Mouse (Mus musculus) brain, embryonic 18.5 days (tissue): ENCODE data around the gene Rbm42.

Experiments used
- DNase-seq: peaks from one replicate; pipeline ENCODE4 v3.0.0-alpha.2; 2012; ENCODE audit warnings: low read depth, low spot score

The Rbm42 gene

DNA sequence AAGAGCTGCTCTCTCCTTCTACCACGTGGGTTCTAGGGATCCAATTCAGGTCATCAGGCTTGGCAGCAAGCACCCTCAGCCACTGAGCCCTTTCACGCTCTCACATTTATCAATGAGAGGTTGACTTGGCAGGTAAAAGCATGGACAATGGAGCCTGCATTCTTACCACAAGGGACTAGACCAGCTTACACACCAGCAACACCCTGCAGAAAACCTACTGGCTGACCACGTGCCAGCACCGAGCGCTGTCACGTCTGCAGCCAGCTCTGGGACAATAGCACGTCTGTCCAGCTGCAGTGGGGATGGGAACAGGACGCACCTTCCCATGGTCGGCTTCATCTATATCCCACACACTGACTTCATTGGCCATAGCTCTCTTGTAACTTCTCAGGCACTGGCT, 31.5 kb downstream of the Rbm42 start:
- no peak for DNase-seq

DNA sequence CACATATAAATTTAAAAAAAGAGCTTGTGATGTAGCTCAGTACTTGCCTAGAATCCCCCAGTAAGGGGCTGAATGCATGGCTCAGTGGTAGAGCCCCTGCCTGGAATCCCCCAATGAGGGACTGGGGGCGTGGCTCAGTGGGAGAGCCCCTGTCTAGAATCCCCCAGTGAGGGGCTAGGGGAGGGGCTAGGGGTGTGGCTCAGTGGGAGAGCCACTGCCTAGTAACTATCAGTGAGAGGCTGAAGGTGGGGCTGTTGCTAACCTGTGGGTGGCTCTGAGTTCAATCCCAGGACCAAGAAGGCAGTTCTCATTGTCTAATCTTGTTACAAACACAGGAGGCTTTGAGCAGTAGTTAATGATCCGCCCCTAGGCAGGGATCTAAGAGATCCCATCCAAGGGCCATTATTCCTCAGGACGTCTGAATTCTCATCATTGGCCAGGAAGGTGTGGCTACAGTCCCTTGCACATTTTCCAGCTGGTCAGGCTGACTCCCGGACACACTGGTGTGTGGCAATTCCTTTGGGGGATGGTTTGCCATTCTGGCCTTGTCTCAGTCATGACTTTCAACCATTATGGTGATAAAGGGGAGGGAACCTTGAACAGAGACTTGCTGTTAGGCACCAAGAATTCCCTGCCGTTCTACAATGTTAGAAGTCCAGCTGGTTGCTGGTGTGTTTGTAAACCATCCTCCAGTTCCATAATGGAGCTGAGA, 34.9 kb downstream of the Rbm42 start:
- no peak for DNase-seq

DNA sequence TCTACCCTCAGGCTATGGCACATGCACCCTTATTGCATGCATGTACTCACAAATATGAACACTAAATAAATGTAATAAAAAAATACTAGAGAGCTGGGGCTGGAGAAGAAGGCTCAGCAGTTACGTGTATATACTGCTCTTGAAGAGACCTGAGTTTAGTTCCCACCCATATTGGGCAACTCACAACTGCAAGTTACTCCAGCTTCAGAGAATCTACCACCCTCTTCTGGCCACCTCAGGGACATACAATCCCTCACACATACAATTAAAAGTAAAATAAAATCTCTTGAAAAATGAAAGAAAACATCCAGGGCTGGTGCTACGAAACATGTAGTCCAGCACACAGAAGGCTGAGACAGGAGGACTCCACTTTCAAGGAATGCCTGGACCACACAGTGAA, 35.7 kb downstream of the Rbm42 start:
- DNase-seq: no peak

DNA sequence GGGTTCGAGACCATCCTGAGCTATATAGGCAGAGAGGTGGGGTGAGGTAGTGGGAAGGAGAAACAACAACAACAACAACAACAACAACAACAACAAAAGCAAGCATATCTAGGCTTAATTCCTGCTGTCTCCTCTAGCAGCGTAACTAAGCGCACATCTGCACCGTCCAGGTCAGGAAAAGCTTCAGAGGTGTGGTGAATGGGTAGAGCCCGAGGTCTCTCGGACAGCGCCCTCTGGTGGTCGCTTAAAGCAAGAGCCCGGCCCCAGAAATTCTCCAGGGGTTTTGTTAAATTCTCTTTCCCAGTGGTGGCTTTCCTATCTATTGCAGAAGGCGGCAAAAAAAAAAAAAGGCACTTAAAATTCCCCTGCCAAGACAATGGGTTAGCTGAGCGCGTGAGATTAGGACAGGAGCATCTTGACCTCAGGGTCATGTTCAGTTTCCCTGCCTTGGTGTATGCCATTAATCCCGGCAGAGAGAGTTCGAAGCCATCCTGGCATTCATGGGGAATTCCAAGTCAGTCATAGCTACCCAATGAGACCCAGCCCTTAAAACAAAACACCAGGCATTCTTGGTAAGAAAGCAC, 36.5 kb downstream of the Rbm42 start:
- no peak for DNase-seq

DNA sequence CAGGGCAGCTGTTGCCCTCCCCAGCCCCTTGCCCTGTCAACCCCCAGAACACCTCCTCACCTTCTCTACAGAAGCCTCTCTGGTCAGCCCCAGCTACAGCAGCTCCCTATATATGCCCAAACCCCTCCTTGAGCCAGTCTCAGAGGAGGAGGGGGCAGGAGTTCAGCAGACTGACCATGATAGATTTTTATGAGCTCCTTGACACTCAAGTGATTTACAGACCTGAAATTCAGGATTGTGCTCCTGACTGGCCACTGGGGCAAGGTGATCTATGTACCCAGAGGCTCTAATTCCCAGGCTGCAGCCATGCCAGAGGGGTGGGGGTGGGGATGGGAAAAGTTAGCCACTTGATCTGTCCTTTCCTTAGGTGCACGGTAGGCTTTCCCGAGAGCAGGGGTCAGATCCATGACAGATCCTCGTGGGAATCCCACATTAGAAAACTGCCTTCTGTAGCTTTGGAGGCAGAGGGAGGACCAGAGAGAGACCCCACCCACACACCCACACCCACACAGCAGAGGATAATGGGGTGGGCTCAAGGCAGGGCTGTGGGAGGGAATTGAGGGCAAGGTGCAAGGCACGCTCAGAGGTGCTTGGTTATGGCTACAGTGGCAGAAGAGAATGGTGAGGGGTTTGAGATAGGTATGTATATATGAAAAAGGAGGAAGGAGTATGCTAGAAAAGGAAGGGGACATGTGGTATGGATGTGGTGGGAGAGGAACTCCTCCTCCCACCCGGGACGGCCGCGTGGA, 37.3 kb downstream of the Rbm42 start, which contains the start of gene Upk1a:
TSS of gene Upk1a (minus strand) at position 194 of the 749 bp plus-strand sequence.
- no peak for DNase-seq

DNA sequence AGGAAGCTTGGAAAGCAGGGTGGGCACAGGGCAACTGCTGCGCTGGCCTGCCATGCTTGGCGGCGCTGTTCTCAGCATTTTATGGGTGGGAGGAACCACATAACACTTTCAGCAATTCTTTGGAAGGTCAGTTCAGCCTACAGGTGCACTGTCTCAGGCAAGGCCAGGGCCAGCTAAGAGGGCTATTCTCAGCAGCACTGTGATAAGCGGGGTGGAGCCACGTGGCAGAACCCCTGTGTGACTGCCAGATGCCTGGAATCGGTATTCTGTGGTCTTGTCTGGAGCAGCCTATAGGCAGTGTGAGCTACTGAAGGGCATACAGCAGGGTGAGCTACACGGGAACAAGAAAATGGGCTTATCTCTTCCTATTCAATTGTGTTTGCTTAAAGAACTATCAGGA, 40.1 kb downstream of the Rbm42 start:
- DNase-seq: no peak

DNA sequence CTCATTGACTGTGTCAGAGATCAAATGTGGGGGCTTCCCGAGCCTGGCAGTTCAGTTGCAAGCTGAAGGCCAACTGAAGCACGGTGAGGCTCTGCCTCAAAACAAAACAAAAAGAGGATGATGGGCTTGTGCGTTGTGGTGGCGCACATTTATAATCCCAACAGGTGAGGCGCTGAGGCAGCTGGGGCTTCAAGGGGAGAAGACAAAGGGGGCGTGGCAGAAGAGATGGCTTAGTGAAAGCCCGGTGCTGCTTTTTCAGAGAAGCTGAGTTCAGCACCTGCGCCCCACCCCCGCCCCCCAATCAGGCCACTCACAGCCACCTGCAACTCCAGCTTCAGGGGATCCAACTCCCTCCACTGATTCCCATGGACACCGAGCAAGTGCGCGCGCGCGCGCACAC, 41.6 kb downstream of the Rbm42 start:
- no peak for DNase-seq

DNA sequence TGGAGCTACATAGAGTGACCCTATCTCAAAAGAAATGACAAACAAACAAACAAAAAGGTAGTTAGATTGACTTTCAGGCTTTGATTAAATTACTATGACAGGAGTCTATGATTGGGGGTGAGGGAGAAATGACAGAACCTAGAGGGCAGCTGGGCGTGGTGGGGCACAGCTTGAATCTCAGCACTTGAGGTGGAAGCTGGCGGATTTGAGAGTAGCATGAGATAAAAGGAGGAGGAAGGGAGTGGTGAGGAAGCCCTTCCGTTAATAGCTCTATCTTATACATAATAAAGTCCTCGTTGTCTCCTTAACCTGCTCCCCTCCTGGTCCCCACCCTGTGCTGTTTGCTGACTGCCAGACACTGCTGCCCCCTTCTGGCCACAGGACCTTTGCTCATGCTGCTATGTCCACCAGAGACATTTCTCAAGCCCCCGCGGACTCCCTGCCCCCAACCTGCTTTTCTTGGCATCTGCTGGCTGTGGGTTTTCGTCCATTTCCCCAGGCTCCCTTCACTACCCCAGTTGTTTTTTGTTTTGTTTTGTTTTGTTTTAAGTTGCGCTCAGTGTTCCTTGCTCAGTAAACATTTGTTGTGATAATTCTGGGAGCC, 42.3 kb downstream of the Rbm42 start:
- no peak for DNase-seq

DNA sequence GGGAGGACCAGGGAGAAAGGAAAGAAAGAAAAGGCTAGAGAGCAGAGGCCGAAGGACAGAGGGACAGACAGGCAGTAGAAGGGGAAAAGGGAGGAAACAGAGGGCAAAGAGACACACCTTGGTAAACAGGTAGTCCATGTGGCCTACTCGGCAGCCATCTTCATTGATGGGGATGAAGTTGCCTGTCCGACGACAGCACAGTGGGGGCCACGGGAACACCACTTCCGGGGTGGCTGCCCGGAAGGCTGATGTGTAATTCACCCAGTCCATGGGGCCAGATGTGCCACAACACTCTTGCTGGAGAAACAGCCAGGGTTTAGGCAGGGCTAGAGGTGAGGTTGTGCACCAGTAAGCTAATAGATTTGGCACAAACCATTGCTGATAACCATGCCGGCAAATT, 45.2 kb downstream of the Rbm42 start:
- no peak for DNase-seq

DNA sequence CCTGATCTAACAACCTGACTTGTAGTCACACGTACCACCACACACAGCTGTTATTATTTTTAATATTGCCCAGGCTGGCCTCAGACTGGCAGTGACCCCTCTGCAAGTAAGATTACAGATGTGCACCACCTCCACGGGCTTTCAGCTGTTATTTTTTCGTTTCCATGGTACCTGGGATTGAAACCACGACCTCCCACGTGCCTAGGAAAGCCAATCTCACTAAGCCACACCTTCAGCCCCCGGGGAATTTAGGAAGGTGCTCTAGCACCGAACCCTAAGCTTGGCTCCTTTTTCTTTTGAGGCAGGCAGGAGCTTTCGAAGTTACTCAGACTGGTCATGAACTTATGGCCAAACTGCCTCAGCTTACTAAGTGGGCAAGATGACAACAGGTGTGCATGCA, 45.7 kb downstream of the Rbm42 start:
- DNase-seq: no peak

DNA sequence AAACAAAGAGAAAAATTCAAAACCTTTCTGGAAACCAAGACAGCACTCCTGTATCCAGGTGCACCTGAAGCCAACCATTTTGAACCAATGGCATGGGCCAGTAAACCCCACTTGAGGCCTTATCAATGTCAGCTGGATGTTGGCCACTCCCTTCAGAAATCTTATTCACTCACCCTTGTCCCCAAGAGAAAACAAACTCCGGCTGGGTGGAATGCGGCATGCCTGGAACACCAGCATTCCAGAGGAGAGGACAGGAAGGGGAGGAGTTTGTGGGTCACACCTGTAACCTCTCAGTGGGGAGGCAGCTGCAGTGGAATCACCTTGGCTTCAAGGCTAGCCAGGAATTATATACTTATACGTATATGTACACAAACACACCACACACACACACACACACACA, 47.5 kb downstream of the Rbm42 start:
- DNase-seq: no peak

DNA sequence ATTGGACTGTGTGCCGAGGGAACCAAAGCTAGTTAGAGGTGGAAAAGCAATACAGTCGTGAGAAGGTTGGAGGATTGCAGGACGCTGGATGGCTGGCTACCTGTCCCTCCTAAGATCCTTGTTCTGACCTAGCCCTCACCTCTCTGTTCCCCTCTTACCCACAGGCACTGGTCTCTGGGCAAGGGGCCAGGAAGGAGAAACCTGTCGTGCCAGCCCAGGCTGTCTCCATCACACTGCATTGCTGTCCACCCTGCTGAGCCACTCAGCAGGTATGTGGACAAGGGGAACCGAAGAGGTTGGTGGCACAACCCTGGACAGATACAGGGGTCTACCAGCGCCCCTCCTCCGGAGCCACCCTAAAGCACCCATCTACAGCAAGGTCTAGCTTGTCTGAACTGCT, 49.5 kb downstream of the Rbm42 start:
- no peak for DNase-seq

DNA sequence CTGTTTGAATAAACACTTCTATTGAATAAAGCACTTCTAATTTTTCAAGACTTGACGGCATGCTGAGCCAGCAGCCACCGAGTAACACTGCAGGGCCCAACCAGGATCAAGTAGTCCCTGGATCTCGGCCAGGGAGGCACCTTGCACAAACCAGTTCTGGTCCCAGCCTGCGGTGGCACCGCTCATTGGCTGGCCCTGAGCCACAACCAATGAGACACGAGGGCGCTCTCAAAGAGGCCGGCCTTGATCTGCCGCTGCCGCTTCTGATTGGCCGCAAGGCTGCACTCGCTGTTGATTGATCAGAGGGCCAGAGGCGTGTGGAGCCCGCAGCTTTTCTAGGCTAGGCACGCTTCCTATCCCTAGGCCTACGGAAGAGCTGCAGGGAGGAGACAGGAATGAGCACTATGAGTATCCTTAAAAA, 50.2 kb downstream of the Rbm42 start:
- peak; percentile 87 for DNase-seq

DNA sequence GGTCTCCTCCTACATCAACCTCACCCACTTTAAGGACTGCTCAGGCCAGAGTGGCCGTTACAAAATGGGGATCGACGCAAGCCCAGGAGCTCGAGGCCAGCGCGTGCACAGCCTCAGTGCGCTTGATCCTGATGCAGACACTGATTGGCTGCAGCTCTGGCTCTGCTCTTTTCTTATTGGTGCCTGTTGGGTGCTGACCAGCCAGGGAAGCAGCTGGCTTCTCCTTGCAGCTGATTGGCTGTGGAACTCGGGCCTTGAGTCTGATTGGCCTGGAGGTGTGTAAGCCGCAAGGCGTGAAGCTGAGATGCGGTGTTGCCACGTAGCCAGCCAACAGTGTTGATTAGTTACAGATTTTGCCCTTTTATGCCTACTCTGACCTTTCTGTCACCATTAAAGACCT, 51.3 kb downstream of the Rbm42 start, which contains the start of gene Zbtb32:
TSS of gene Zbtb32 (minus strand) at position 124 of the 400 bp plus-strand sequence.
- DNase-seq: no peak

DNA sequence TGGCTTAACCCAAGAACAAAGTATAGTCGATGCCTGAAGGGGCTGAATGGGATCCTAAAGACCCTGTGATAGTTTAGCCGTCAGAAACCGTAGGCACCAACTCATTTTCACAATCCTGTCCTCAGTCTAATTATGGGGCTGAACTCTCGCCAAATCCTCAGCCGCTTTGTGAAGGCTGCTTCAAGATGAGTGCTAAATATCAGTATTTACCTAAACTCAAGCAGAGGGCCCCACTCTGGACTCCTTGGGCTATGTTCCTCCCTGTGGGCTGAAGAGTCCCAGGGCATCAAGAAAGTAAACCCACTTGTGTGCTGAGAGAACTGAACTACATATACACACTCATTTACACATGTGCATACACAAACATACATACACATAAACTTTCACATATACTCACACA, 53.3 kb downstream of the Rbm42 start:
- DNase-seq: no peak

DNA sequence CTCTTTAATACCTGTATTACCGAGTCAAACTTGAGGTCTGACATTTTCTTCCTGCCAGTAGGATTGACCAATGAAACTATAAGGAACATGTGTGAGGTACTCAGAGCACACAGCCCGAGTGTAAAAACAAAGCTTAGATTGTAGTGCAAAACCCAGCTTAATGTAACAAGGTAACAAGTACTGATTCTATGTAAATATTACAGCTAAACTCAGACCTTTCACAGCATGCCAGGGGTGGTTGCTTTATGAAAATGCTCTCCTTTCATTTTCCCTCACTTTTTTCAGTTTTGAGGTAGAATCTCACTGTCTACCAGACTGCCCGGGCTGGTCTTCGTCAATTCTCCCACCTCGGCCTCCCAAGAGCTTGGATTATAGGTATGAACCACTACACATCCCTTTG, 54.0 kb downstream of the Rbm42 start:
- no peak for DNase-seq

DNA sequence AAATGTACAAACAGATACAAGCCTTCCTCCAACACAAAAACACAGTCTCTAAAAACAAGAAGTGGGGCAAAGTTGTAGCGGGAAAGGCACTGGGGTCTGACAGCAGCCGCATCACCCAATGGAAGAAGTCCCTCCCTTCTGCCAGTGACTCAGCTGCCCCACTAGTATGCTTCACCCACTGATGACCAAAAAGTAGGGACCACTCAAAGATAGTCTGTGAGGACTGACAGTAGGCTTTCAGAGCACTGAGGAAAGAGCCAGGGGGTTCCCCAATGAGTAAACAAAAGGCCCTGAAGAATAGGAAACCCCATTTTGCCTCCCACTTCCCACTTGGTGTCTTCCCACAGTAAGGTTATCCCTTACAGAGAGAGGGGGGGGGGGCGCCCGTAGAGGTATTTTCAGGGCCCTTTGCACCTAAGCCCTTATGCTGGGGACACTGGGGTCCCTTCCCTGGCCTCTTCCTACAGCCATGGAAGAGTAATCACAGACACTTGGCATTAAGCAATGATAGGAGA, 55.5 kb downstream of the Rbm42 start:
- no peak for DNase-seq

DNA sequence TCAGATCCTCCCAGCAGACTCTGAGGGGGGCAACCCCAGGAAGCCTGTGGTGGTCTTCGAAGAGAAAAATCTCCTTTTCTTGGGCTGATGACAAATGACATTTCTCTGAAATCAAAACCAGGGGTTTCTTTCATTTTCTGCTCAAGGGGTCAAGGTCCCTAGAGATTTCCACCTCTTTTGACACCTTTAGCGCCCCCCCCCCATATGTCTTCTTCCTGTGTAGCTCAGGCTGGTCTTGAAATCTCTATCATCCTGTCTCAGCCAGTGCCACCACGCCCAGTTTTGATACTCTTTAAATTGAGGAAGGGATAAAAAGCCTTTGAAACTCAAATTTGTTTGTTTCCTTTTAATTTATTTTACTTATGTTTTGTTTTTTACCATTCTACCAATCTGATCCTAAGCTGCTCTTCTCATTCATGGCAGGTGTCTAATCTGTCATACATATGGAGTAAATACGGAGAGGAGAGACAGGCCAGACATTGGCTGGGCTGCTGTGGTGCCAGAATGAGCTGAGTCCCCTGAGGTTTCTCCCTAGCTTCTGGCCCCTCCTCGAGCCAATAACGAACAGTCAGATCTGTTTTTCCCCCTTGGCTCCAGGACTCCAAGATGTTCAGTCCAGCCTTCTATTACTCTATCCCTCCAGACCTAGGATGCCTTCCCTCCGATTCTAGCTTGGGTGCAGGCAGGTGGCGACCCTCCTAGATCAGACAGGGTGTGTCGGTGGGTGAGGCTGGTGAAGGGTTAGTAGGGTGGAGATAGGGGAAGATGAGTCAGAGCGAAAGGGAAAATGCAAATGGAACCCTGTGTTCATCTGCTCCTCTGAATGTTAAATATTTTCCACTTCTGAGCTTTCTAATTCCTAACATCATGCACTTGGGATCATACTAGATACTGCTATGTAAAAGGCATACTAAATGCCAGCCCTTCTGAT, 56.3 kb downstream of the Rbm42 start:
- DNase-seq: no peak

DNA sequence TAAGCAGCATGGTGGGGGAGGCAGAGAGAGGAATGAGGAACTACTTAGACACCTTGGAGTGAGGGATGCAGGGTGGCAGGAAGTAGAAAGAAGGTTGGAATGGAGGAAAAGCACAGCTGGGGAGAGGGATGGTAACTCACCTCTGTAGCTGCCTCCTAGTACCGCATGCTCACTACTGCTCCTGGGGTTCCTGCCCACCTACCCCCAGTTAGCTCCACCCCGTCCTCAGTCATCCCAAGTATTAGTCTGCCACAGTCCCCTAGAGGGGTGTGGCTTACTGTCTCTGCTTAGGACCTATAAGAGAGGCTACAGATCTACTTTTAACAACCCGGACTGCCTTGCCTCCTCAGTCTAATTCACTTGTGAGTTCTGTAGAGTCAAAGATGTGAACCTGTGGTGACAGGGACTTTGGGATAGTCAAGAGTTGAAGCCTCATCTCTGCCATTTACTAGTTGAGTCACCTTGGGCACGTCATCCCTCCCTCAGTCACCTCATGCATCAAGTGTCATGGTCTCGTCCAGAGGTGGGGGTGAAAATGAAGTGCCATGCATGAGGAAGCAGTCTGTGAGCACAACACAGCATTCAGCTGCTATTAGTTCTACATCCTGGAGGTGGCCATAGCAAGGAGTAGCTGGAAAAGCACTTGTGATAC, 57.2 kb downstream of the Rbm42 start:
- no peak for DNase-seq

DNA sequence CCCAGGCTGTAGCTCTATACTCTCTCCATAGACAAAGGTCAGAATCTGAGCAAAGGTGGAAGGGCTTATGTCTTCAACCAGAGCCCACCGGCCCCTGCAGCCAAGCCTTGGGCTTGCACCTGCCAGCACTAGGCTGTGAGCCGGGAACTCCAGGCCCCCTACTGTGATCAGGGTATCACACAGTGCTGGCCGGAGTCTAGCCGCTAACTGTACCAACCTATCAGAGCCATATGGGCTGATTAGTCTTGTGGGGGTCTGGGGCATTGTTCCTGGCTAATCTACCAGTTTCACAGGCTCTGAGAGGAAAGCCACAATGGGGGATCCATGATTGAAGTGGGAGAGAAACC, 58.5 kb downstream of the Rbm42 start:
- no peak for DNase-seq
